In genomic region chr2:109884507-109884906, GRCm38 (mm10) we compare ENCODE assay signal across 15 mouse cellular contexts. TPM values are rescaled to one million over a fixed set of nuclear protein-coding genes. Genes with fewer than 3 reads are reported as not detected.
DNase-seq lines count a peak whose midpoint lies in the region; ATAC-seq and TF ChIP-seq lines count a peak whose summit lies in the region.
"Had no signal": no experiment of that assay in that cellular context is flagged by ENCODE, and none has a peak within 500 bp of the region (broad histone marks: within the 10 kb centered on the region; RNA-seq: fewer than 3 reads in every experiment).

No protein-coding gene starts in this region.

- no peak overlapping the region for H3K4me3 ChIP-seq in layer of hippocampus, adult 2 months
- H3K4me3 ChIP-seq: midbrain, embryonic 12.5 days had no signal

- no peak for DNase-seq in frontal cortex, postnatal 25 days (ENCODE audit: low spot score in 2 of 2)
- DNase-seq in layer of hippocampus, adult 2 months (ENCODE audit: low spot score in 2 of 2) = no peak
- no peak for DNase-seq in layer of hippocampus, adult 8-10 months (ENCODE audit: low spot score in 2 of 2)
- DNase-seq in cerebellum, postnatal 14 days = peak; percentile 77 to 92
- DNase-seq in skeletal muscle tissue, adult 2 months (ENCODE audit: low read depth, low spot score) = peak; percentile 44
- no peak for DNase-seq in adrenal gland, adult 18-20 months (ENCODE audit: low spot score in 2 of 2)
- no peak for DNase-seq in adrenal gland, postnatal 36 days
- DNase-seq: adrenal gland, postnatal 25 days; B cell, adult 2 months; lung, postnatal 36 days; right cerebral cortex, postnatal 14 days had no signal

- TF ChIP-seq CTCF in layer of hippocampus, adult 2 months (conservative IDR thresholded peaks at IDR 0.05) = no peak

- peak overlapping the region; percentile 41; the same call in 1 of the 2 replicates for H3K27ac ChIP-seq in layer of hippocampus, adult 2 months
- H3K27ac ChIP-seq: kidney, postnatal 0 days; midbrain, embryonic 12.5 days had no signal

- peak; percentile 81 for ATAC-seq in frontal cortex, adult (ENCODE audit: low TSS enrichment)
- ATAC-seq: inflammation-experienced regulatory T-cells, adult 6 months had no signal

RNA-seq across cellular contexts. Expression of gene Lin7c, which starts 6.1 kb away (rescaled TPM):
- 100 to 1,000 TPM; 124 to 126 TPM for total RNA-seq in layer of hippocampus, adult 2 months (2021)
- total RNA-seq in layer of hippocampus, adult 8-10 months (2022) = 100 to 1,000 TPM in 2 of 4 experiments, 10 to 100 TPM in 2; 96.1 to 116 (median 102) TPM
- 10 to 100 TPM; 79.1 to 95.9 TPM for total RNA-seq in adrenal gland, adult 18-20 months (2021)
- total RNA-seq in adrenal gland, postnatal 36 days (2021) = 10 to 100 TPM; 93.3 to 93.8 TPM

RNA-seq across cellular contexts. Expression of gene Lgr4, which starts 32.9 kb away (rescaled TPM):
- 10 to 100 TPM; 28.4 to 29.6 TPM for total RNA-seq in layer of hippocampus, adult 2 months (2021)
- 10 to 100 TPM; 24.2 to 33.3 (median 29.2) TPM for total RNA-seq in layer of hippocampus, adult 8-10 months (2022)
- 100 to 1,000 TPM; 106 to 208 TPM for total RNA-seq in adrenal gland, adult 18-20 months (2021)
- total RNA-seq in adrenal gland, postnatal 36 days (2021) = 100 to 1,000 TPM; 148 to 223 TPM

Comparison
In these comparisons a context has a peak if more than half of its experiments do, and no peak if none do; other contexts are left out.
1. DNase-seq: peak in cerebellum, postnatal 14 days (2 of 2) and skeletal muscle tissue, adult 2 months (single experiment); none in frontal cortex, postnatal 25 days (0 of 2), layer of hippocampus, adult 2 months (0 of 2), layer of hippocampus, adult 8-10 months (0 of 2), adrenal gland, adult 18-20 months (0 of 2) and adrenal gland, postnatal 36 days (0 of 2).